Mouse (Mus musculus): ENCODE measurements at regions not wholly inside any gene's neighbourhood (a gene's known extent, or its start where the extent isn't known, plus 50 kb on each side); places are given as distances from the start of the nearest gene placed in this dataset.

GRCm38 (mm10) chr1:35866643-35867042 is 201.6 kb upstream of the Hs6st1 start:
- TF ChIP-seq POLR2A (IDR thresholded peaks at IDR 0.05; ENCODE audit: extremely low read depth, insufficient read depth, low read length), result no peak
- no peak for TF ChIP-seq CTCF (IDR thresholded peaks at IDR 0.05; ENCODE audit: extremely low read depth, insufficient read depth, low read length)
